Mouse (Mus musculus) central nervous system, embryonic 18 days (tissue): ENCODE data around the gene Slc25a42. TPM values are rescaled to one million over a fixed set of nuclear protein-coding genes. Genes with fewer than 3 reads are reported as not detected.

ENCODE experiments used
- polyA plus RNA-seq: library from polyadenylated mRNA; depleted of rRNA; stranded (reverse); fragments of >200 nt; gene quantifications from 2 replicates; pipeline ENCODE4 v1.2.3, GENCODE M21; 2012; rRNA removed

The Slc25a42 gene
- polyA plus RNA-seq, result 30.8 and 32.6 TPM in 2 replicates

DNA sequence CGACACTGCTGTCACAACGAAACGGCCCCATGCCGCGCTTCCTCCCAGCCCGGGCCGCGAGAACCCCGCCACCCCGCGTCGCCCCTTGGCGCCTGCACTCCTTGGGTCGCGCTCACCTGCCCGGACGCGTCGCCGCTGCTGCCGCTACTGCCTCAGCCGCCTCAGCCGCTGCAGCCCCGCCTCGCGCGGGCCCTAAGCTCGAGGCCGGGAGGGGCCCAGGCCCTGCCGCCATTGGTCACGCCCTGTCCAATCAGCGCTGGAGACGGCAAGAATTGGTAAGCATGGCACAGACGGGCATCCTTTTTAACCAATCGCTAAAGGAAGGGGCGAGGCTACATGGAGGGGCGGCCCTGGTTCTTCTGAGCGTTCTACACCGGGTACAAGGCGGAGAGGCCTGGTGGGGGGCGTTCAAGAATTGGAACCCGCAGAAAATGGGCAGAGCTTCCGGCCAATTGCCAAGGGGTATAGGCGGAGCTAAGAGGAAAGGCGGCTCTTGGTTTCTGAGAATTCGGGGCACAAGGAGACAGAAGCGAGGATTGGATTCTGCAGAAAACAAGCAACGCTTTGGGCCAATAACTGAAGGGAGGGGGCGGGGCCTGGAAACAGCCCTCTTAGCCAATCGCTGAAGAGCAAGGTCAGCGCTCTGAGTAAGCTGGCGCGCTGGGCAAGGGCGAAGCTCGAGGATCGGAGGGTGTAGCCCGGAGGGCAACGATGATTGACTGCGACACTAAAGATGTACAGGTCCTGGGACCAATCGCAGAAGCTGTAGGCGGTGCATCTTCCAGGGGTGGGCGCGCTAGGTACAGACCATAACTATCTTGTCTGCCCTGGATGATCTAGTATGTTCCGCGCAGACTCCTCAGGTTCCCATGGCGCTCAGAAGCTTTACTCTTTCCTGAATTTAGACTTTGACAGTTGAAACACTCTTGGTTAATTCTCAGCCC, at the start of gene Slc25a42:
Gene Slc25a42, minus strand, starts transcription at position 194 of the 944 bp plus-strand sequence.

GRCm38 (mm10) chr8:70234080-70234780, 22.1 kb upstream of the Slc25a42 start, which contains the start of the genes Sugp2 and Armc6:
Sugp2 (plus strand) TSS chr8:70234226.
Armc6 (minus strand) TSS chr8:70234466.

GRCm38 (mm10) chr8:70172043-70172681, 39.9 kb downstream of the Slc25a42 start, which contains the start of gene Tmem161a:
Tmem161a (plus strand) TSS chr8:70172356.

GRCm38 (mm10) chr8:70139026-70139857, 72.9 kb downstream of the Slc25a42 start, which contains the start of the genes Rfxank, Borcs8 and Mef2b:
Rfxank (minus strand) TSS chr8:70139154.
Borcs8 (plus strand) TSS chr8:70139499.
Mef2b (plus strand) TSS chr8:70139711.

Other genes starting within 250 kb of the Slc25a42 start
- 20.8 and 21.0 TPM in 2 replicates for gene Gatad2a, start 215.9 kb downstream of the Slc25a42 start, polyA plus RNA-seq
- gene Mau2, start 169.6 kb downstream of the Slc25a42 start, polyA plus RNA-seq, result 115 and 119 TPM in 2 replicates
- gene Sugp1, start 169.5 kb downstream of the Slc25a42 start, polyA plus RNA-seq, result 26.0 and 28.5 TPM in 2 replicates
- gene Tm6sf2, start 139.4 kb downstream of the Slc25a42 start, polyA plus RNA-seq, result 5.8 and 6.4 TPM in 2 replicates
- gene Hapln4, start 128.8 kb downstream of the Slc25a42 start, polyA plus RNA-seq, result 0.53 and 0.70 TPM in 2 replicates
- gene Ncan, start 91.4 kb downstream of the Slc25a42 start, polyA plus RNA-seq, result 80.6 and 97.8 TPM in 2 replicates
- 28.4 and 28.9 TPM in 2 replicates for gene Nr2c2ap, start 81.0 kb downstream of the Slc25a42 start, polyA plus RNA-seq
- 14.2 and 16.7 TPM in 2 replicates for gene Rfxank, start 73.2 kb downstream of the Slc25a42 start, polyA plus RNA-seq
- 107 and 110 TPM in 2 replicates for gene Borcs8, start 72.8 kb downstream of the Slc25a42 start, polyA plus RNA-seq
- gene Mef2b, start 72.6 kb downstream of the Slc25a42 start, polyA plus RNA-seq, result 0.31 and 0.49 TPM in 2 replicates
- gene Tmem161a, start 39.9 kb downstream of the Slc25a42 start, polyA plus RNA-seq, result 88.0 and 105 TPM in 2 replicates
- 144 and 148 TPM in 2 replicates for gene Sugp2, start 21.9 kb upstream of the Slc25a42 start, polyA plus RNA-seq
- gene Armc6, start 22.2 kb upstream of the Slc25a42 start, polyA plus RNA-seq, result 143 and 144 TPM in 2 replicates
- 39.3 and 42.2 TPM in 2 replicates for gene Homer3, start 70.5 kb upstream of the Slc25a42 start, polyA plus RNA-seq
- gene Ddx49, start 90.2 kb upstream of the Slc25a42 start, polyA plus RNA-seq, result 53.5 and 59.7 TPM in 2 replicates
- gene Cope, start 90.2 kb upstream of the Slc25a42 start, polyA plus RNA-seq, result 260 and 266 TPM in 2 replicates
- 37.7 and 45.2 TPM in 2 replicates for gene Cers1, start 103.5 kb upstream of the Slc25a42 start, polyA plus RNA-seq
- 13.0 and 13.6 TPM in 2 replicates for gene Gdf1, start 117.5 kb upstream of the Slc25a42 start, polyA plus RNA-seq
- 18.0 and 25.0 TPM in 2 replicates for gene Upf1, start 141.0 kb upstream of the Slc25a42 start, polyA plus RNA-seq
- 0.19 and 0.36 TPM in 2 replicates for gene Comp, start 161.3 kb upstream of the Slc25a42 start, polyA plus RNA-seq
- gene Crtc1, start 227.3 kb upstream of the Slc25a42 start, polyA plus RNA-seq, result 48.8 and 63.0 TPM in 2 replicates